Mouse (Mus musculus) kidney, postnatal 4 days (tissue): ENCODE measurements around the gene Ankrd44.

Experiments
- DNase-seq, 2 experiments: peaks; one replicate each; pipeline ENCODE4 v3.0.0; 2021; ENCODE audit warnings: mixed read lengths in 2 of 2

The Ankrd44 gene

DNA sequence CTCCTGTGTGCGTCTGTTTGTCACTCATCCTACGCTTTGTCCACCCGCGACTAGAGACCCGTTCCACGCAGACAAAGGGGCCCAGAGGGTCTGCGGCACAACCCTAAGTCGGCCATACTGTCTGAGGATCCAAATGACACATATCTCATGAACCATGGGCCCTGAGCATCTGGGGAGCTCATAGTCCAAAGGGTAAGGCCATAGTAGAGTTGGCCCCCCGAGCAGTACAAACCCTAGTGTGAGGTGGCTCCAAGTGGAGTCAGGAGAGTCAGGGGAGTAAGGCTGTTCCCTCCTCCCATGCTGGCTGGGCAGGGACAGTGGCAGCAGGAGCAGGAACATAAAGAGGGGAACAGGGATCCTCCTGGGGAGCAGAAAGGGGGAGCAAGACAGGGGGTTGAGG is 324.5 kb downstream of the Ankrd44 start:
- no peak for DNase-seq

GRCm38 (mm10) chr1:54600275-54600674 is 325.9 kb downstream of the Ankrd44 start:
- DNase-seq, result no peak

GRCm38 (mm10) chr1:54597594-54598217 is 328.5 kb downstream of the Ankrd44 start:
- no peak for DNase-seq

DNA sequence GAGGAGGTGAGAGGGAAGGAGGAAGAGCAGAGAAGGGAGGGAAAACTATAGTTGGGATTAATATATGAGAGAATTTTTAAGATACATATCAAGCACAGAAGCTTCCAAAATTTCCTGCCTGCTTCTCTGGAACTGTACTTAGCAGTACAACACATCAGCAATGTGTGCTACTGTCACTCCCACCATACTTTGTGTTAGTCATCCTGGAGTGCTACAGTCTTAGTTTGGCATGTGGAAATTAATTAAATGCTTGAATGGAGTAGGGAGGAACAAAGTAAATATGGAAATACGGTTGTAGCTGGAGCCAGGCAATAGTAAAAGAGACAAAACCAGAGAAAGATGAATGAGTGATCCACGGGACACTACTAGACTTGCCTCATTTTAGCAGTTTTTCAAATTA is 330.0 kb downstream of the Ankrd44 start:
- no peak for DNase-seq
